Mouse (Mus musculus) heart, adult 8-10 months (tissue): ENCODE results near the gene Cacna1i. TPM values are rescaled to one million over a fixed set of nuclear protein-coding genes. Genes with fewer than 3 reads are reported as not detected.

ENCODE experiments used
- DNase-seq: peaks from one replicate; pipeline ENCODE4 v3.0.0; 2022; ENCODE audit warnings: low spot score
- total RNA-seq, 4 experiments: library from RNA; stranded (reverse); gene quantifications; 2 replicates each; pipeline ENCODE4 v1.2.4; 2022

The Cacna1i gene
- total RNA-seq, 4 experiments from 2014 or later: 0.03 to 0.37 (median 0.14) TPM; not detected in 1

GRCm38 (mm10) chr15:80271858-80272396 lies 15.1 kb upstream of the Cacna1i start:
- no peak for DNase-seq

GRCm38 (mm10) chr15:80277107-80277506 lies 9.9 kb upstream of the Cacna1i start:
- DNase-seq: no peak

GRCm38 (mm10) chr15:80277625-80278024 lies 9.4 kb upstream of the Cacna1i start:
- no peak for DNase-seq

- DNase-seq: no peak
These were observed 8.8 kb upstream of the Cacna1i start for GRCm38 (mm10) chr15:80278121-80278759.

- no peak for DNase-seq
These were observed 8.0 kb upstream of the Cacna1i start for GRCm38 (mm10) chr15:80279053-80279452.

GRCm38 (mm10) chr15:80280646-80281045 lies 6.4 kb upstream of the Cacna1i start:
- no peak for DNase-seq

GRCm38 (mm10) chr15:80288036-80288435 lies 998 bp downstream of the Cacna1i start:
- no peak for DNase-seq

- DNase-seq: peak; percentile 30
These were observed 2.4 kb downstream of the Cacna1i start for GRCm38 (mm10) chr15:80289436-80289835.

- no peak for DNase-seq
These were observed 10.1 kb downstream of the Cacna1i start for GRCm38 (mm10) chr15:80297146-80297545.

- DNase-seq: no peak
These were observed 16.7 kb downstream of the Cacna1i start for GRCm38 (mm10) chr15:80303779-80304178.

- DNase-seq: no peak
These were observed 17.1 kb downstream of the Cacna1i start for GRCm38 (mm10) chr15:80304188-80304587.

- no peak for DNase-seq
These were observed 19.1 kb downstream of the Cacna1i start for GRCm38 (mm10) chr15:80306146-80306545.

- DNase-seq: no peak
These were observed 27.7 kb downstream of the Cacna1i start for GRCm38 (mm10) chr15:80314731-80315130.

- peak; percentile 7 for DNase-seq
These were observed 30.1 kb downstream of the Cacna1i start for GRCm38 (mm10) chr15:80316966-80317634.

GRCm38 (mm10) chr15:80317841-80318530 lies 30.9 kb downstream of the Cacna1i start:
- no peak for DNase-seq

GRCm38 (mm10) chr15:80318543-80319255 lies 31.7 kb downstream of the Cacna1i start:
- DNase-seq: no peak

GRCm38 (mm10) chr15:80319315-80319714 lies 32.3 kb downstream of the Cacna1i start:
- DNase-seq: no peak

GRCm38 (mm10) chr15:80319921-80320320 lies 32.9 kb downstream of the Cacna1i start:
- DNase-seq: no peak

- no peak for DNase-seq
These were observed 38.2 kb downstream of the Cacna1i start for GRCm38 (mm10) chr15:80325207-80325606.

GRCm38 (mm10) chr15:80325756-80326155 lies 38.7 kb downstream of the Cacna1i start:
- no peak for DNase-seq

GRCm38 (mm10) chr15:80326947-80327346 lies 39.9 kb downstream of the Cacna1i start:
- DNase-seq: no peak
